Mouse (Mus musculus): ENCODE data around the gene Mtus2. TPM values are rescaled to one million over a fixed set of nuclear protein-coding genes. Genes with fewer than 3 reads are reported as not detected.

Mtus2 gene
- 45.6 and 46.4 TPM in 2 replicates for polyA plus RNA-seq (2015; fragmentation: Nextera tagmentation; extraction: Ambion mirVana)

GRCm38 (mm10) chr5:147956821-147957564 lies at the start of gene Mtus2:
Gene Mtus2 (plus strand): TSS chr5:147957320.
- peak within 1 kb of the TSS; percentile 67 for H3K9ac ChIP-seq
- ATAC-seq (replicated peaks): peak; percentile 95
- 1% methylated on average over 55 of the region's 55 CpGs for WGBS
- peaks cover 11% of the 10 kb centered on the region; the same call in 1 of the 2 replicates for H3K27me3 ChIP-seq (replicated peaks)
- no peaks in the 10 kb centered on the region for H3K9me3 ChIP-seq
- H3K36me3 ChIP-seq (replicated peaks): no peaks in the 10 kb centered on the region
- H3K4me3 ChIP-seq: peak within 1 kb of the TSS; percentile 63
- H3K4me2 ChIP-seq: peak within 1 kb of the TSS; percentile 72
- peak within 1 kb of the TSS; percentile 79 for H3K27ac ChIP-seq
- peaks cover 25% of the 10 kb centered on the region for H3K4me1 ChIP-seq

GRCm38 (mm10) chr5:147907851-147908250 lies 49.3 kb upstream of the Mtus2 start:
- H3K27me3 ChIP-seq (replicated peaks): no peaks in the 10 kb centered on the region
- no peak overlapping the region for H3K4me2 ChIP-seq
- H3K4me1 ChIP-seq: no peaks in the 10 kb centered on the region
- 94% methylated on average over 8 of the region's 8 CpGs for WGBS
- H3K27ac ChIP-seq: no peak overlapping the region
- no peaks in the 10 kb centered on the region for H3K9me3 ChIP-seq
- H3K4me3 ChIP-seq: no peak overlapping the region
- H3K36me3 ChIP-seq (replicated peaks): no peaks in the 10 kb centered on the region
- ATAC-seq (replicated peaks): no peak
- no peak overlapping the region for H3K9ac ChIP-seq

- no peak for ATAC-seq (replicated peaks)
Measured at GRCm38 (mm10) chr5:147910807-147911509, 46.2 kb upstream of the Mtus2 start.

GRCm38 (mm10) chr5:147911744-147912143 lies 45.4 kb upstream of the Mtus2 start:
- Histone ChIP-seq H3K4me3 (no peak overlapping the region), H3K27ac (no peak overlapping the region), H3K9ac (no peak overlapping the region), H3K4me1 (no peaks in the 10 kb centered on the region), H3K9me3 (no peaks in the 10 kb centered on the region), H3K27me3 (replicated peaks) (no peaks in the 10 kb centered on the region), H3K4me2 (no peak overlapping the region), H3K36me3 (replicated peaks) (no peaks in the 10 kb centered on the region)
- no peak for ATAC-seq (replicated peaks)
- 76% methylated on average over 5 of the region's 5 CpGs for WGBS

More at GRCm38 (mm10) chr5:147910807-147911509, 46.2 kb upstream of the Mtus2 start:
- no peak overlapping the region for H3K27ac ChIP-seq
- no peaks in the 10 kb centered on the region for H3K27me3 ChIP-seq (replicated peaks)
- no peak overlapping the region for H3K4me2 ChIP-seq
- H3K36me3 ChIP-seq (replicated peaks): no peaks in the 10 kb centered on the region
- H3K4me1 ChIP-seq: no peaks in the 10 kb centered on the region
- no peak overlapping the region for H3K9ac ChIP-seq
- H3K4me3 ChIP-seq: no peak overlapping the region
- 89% methylated on average over 12 of the region's 12 CpGs for WGBS
- H3K9me3 ChIP-seq: no peaks in the 10 kb centered on the region

- WGBS: 40% methylated on average over 14 of the region's 14 CpGs
- no peak for ATAC-seq (replicated peaks)
Measured at GRCm38 (mm10) chr5:147913241-147913842, 43.8 kb upstream of the Mtus2 start.

GRCm38 (mm10) chr5:147915038-147915566 lies 42.0 kb upstream of the Mtus2 start:
- ATAC-seq (replicated peaks): no peak
- Histone ChIP-seq H3K9ac (no peak overlapping the region), H3K4me1 (no peaks in the 10 kb centered on the region), H3K4me2 (no peak overlapping the region), H3K36me3 (replicated peaks) (no peaks in the 10 kb centered on the region), H3K27ac (no peak overlapping the region), H3K27me3 (replicated peaks) (no peaks in the 10 kb centered on the region), H3K4me3 (no peak overlapping the region), H3K9me3 (no peaks in the 10 kb centered on the region)
- 64% methylated on average over 6 of the region's 6 CpGs for WGBS

More at GRCm38 (mm10) chr5:147913241-147913842, 43.8 kb upstream of the Mtus2 start:
- no peak overlapping the region for H3K4me3 ChIP-seq
- no peak overlapping the region for H3K4me2 ChIP-seq
- peak overlapping the region; percentile 15; the same call in 1 of the 2 replicates for H3K27ac ChIP-seq
- no peaks in the 10 kb centered on the region for H3K36me3 ChIP-seq (replicated peaks)
- H3K27me3 ChIP-seq (replicated peaks): no peaks in the 10 kb centered on the region
- no peaks in the 10 kb centered on the region for H3K9me3 ChIP-seq
- H3K4me1 ChIP-seq: no peaks in the 10 kb centered on the region
- H3K9ac ChIP-seq: no peak overlapping the region

- no peaks in the 10 kb centered on the region for H3K27me3 ChIP-seq (replicated peaks)
- no peaks in the 10 kb centered on the region for H3K36me3 ChIP-seq (replicated peaks)
- H3K4me1 ChIP-seq: no peaks in the 10 kb centered on the region
- no peak overlapping the region for H3K4me3 ChIP-seq
- ATAC-seq (replicated peaks): no peak
- no peak overlapping the region for H3K9ac ChIP-seq
- H3K27ac ChIP-seq: no peak overlapping the region
- no peaks in the 10 kb centered on the region for H3K9me3 ChIP-seq
- 89% methylated on average over 9 of the region's 9 CpGs for WGBS
- H3K4me2 ChIP-seq: no peak overlapping the region
Measured at GRCm38 (mm10) chr5:147916171-147916570, 40.9 kb upstream of the Mtus2 start.

- no peak overlapping the region for H3K4me2 ChIP-seq
- 76% methylated on average over 17 of the region's 17 CpGs for WGBS
Measured at GRCm38 (mm10) chr5:147918044-147918846, 38.9 kb upstream of the Mtus2 start.

GRCm38 (mm10) chr5:147924621-147925020 lies 32.5 kb upstream of the Mtus2 start:
- no peaks in the 10 kb centered on the region for H3K4me1 ChIP-seq
- no peak for ATAC-seq (replicated peaks)
- no peak overlapping the region for H3K4me2 ChIP-seq
- no peak overlapping the region for H3K4me3 ChIP-seq
- H3K9ac ChIP-seq: no peak overlapping the region
- no peak overlapping the region for H3K27ac ChIP-seq
- WGBS: 88% methylated on average over 5 of the region's 5 CpGs
- H3K27me3 ChIP-seq (replicated peaks): no peaks in the 10 kb centered on the region
- H3K36me3 ChIP-seq (replicated peaks): no peaks in the 10 kb centered on the region
- no peaks in the 10 kb centered on the region for H3K9me3 ChIP-seq

More at GRCm38 (mm10) chr5:147918044-147918846, 38.9 kb upstream of the Mtus2 start:
- Histone ChIP-seq H3K4me1 (no peaks in the 10 kb centered on the region), H3K4me3 (no peak overlapping the region), H3K9ac (no peak overlapping the region), H3K9me3 (no peaks in the 10 kb centered on the region), H3K27me3 (replicated peaks) (no peaks in the 10 kb centered on the region), H3K36me3 (replicated peaks) (no peaks in the 10 kb centered on the region), H3K27ac (no peak overlapping the region)
- no peak for ATAC-seq (replicated peaks)

GRCm38 (mm10) chr5:147925935-147926604 lies 31.1 kb upstream of the Mtus2 start:
- no peaks in the 10 kb centered on the region for H3K36me3 ChIP-seq (replicated peaks)
- H3K4me3 ChIP-seq: no peak overlapping the region
- no peak overlapping the region for H3K9ac ChIP-seq
- no peaks in the 10 kb centered on the region for H3K9me3 ChIP-seq
- H3K27me3 ChIP-seq (replicated peaks): no peaks in the 10 kb centered on the region
- ATAC-seq (replicated peaks): no peak
- H3K27ac ChIP-seq: no peak overlapping the region
- no peaks in the 10 kb centered on the region for H3K4me1 ChIP-seq
- H3K4me2 ChIP-seq: no peak overlapping the region
- 73% methylated on average over 15 of the region's 15 CpGs for WGBS

Data from midbrain, embryonic 15.5 days (tissue).